ENCODE assay signal across 15 mouse cellular contexts in the genomic region with DNA sequence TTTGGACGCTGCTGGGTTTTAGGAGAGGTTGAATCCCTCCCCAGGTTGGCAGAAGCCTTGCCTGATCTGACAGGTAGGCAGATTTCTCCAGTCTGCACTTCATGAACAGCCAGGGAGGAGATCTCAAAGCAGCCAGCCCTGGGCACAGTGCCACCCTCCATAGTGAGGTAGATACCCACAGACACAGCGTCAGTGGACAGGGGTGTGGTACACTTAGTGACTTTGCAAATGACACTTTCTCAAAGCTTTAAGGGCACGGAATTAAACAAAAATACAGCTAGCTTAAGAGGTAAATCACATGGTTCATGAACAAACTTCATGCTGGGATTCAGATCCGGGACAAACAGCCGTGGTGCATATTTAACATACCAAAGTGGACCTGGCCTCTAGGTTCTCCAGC. TPM values are rescaled to one million over a fixed set of nuclear protein-coding genes. Genes with fewer than 3 reads are reported as not detected.
DNase-seq lines count a peak whose midpoint lies in the region; ATAC-seq and TF ChIP-seq lines count a peak whose summit lies in the region.
"Had no signal": no experiment of that assay in that cellular context is flagged by ENCODE, and none has a peak within 500 bp of the region (broad histone marks: within the 10 kb centered on the region; RNA-seq: fewer than 3 reads in every experiment).

No protein-coding gene starts in this region.

- H3K27ac ChIP-seq in kidney, adult 2 months (ENCODE audit: insufficient read depth, low read depth, low read length) = 0 out of 2 replicates have a peak overlapping the region, but pooled peaks have one; percentile 40
- H3K27ac ChIP-seq in lung, postnatal 0 days (ENCODE audit: low read length) = peak overlapping the region; percentile 58
- peak overlapping the region; percentile 80 for H3K27ac ChIP-seq in olfactory bulb, adult 2 months (ENCODE audit: insufficient read depth, low read depth, low read length)
- H3K27ac ChIP-seq: limb, embryonic 10.5 days; midbrain, embryonic 10.5 days had no signal

- no peak for TF ChIP-seq POLR2A in kidney, adult 2 months (IDR thresholded peaks at IDR 0.05; ENCODE audit: low read depth, low read length)
- TF ChIP-seq POLR2A in olfactory bulb, adult 2 months (IDR thresholded peaks at IDR 0.05; ENCODE audit: insufficient read depth, low read depth, low read length) = no peak

- H3K36me3 ChIP-seq in kidney, adult 2 months (ENCODE audit: control insufficient read depth, insufficient read depth, low read length) = no peaks in the 10 kb centered on the region
- H3K36me3 ChIP-seq in lung, postnatal 0 days (ENCODE audit: insufficient read depth, low read length) = no peaks in the 10 kb centered on the region
- H3K36me3 ChIP-seq: limb, embryonic 10.5 days; midbrain, embryonic 10.5 days had no signal

- peaks cover 78% of the 10 kb centered on the region for H3K4me1 ChIP-seq in kidney, adult 2 months (ENCODE audit: control insufficient read depth, insufficient read depth, low read length)
- H3K4me1 ChIP-seq in lung, postnatal 0 days (ENCODE audit: insufficient read depth, low read depth, low read length) = peaks cover 41% of the 10 kb centered on the region; the same call in 1 of the 2 replicates
- H3K4me1 ChIP-seq in olfactory bulb, adult 2 months (ENCODE audit: control insufficient read depth, insufficient read depth, low read length) = peaks cover 42% of the 10 kb centered on the region

- H3K4me3 ChIP-seq in kidney, adult 2 months (ENCODE audit: insufficient read depth, low read depth, low read length) = no peak overlapping the region
- H3K4me3 ChIP-seq in lung, postnatal 0 days (ENCODE audit: low read depth, low read length) = no peak overlapping the region
- H3K4me3 ChIP-seq in olfactory bulb, adult 2 months (ENCODE audit: insufficient read depth, low read depth, low read length) = no peak overlapping the region
- H3K4me3 ChIP-seq: limb, embryonic 10.5 days; midbrain, embryonic 10.5 days had no signal

- no peak overlapping the region for H3K9ac ChIP-seq in lung, postnatal 0 days (replicated peaks; ENCODE audit: low read depth)

- TF ChIP-seq EP300 in lung, postnatal 0 days (IDR thresholded peaks at IDR 0.05) = no peak

- no peaks in the 10 kb centered on the region for H3K9me3 ChIP-seq in lung, postnatal 0 days (ENCODE audit: low read length)
- H3K9me3 ChIP-seq: limb, embryonic 10.5 days; midbrain, embryonic 10.5 days had no signal

- peak; percentile 27 to 44 for DNase-seq in cerebellum, postnatal 10 days
- no peak for DNase-seq in cerebellum, postnatal 36 days
- peak; percentile 65 for DNase-seq in kidney, adult 2 months
- DNase-seq in kidney, adult 9 months = no peak
- peak; percentile 57 for DNase-seq in lung, postnatal 0 days (ENCODE audit: low spot score)
- DNase-seq in lung, postnatal 25 days (ENCODE audit: low spot score) = no peak
- no peak for DNase-seq in layer of hippocampus, adult 8-10 months (ENCODE audit: low spot score in 2 of 2)
- DNase-seq: gastrocnemius, postnatal 10 days; kidney, postnatal 14 days had no signal

- peak; percentile 63 for ATAC-seq in lung, postnatal 0 days
- ATAC-seq: activated CD4-positive, CD25-positive, alpha-beta regulatory T cell, adult 4 months; forebrain, embryonic 16.5 days had no signal

- no peak for TF ChIP-seq CTCF in kidney, adult 2 months (conservative IDR thresholded peaks at IDR 0.05; ENCODE audit: insufficient read depth, insufficient read length, low read depth, low read length)
- TF ChIP-seq CTCF in lung, postnatal 0 days (IDR thresholded peaks at IDR 0.05) = no peak
- TF ChIP-seq CTCF in olfactory bulb, adult 2 months (IDR thresholded peaks at IDR 0.05; ENCODE audit: insufficient read depth, low read depth, low read length) = no peak

- no peak overlapping the region for H3K4me2 ChIP-seq in lung, postnatal 0 days (replicated peaks; ENCODE audit: low read depth, low read length)

- H3K27me3 ChIP-seq in kidney, adult 2 months (replicated peaks; ENCODE audit: control insufficient read depth, insufficient read depth, low read length) = no peaks in the 10 kb centered on the region
- H3K27me3 ChIP-seq in lung, postnatal 0 days (replicated peaks; ENCODE audit: insufficient read depth, low read length) = no peaks in the 10 kb centered on the region
- H3K27me3 ChIP-seq: CH12.LX had no signal

- 32% methylated on average over 5 of the region's 5 CpGs for WGBS in kidney, adult 2 months
- 35% methylated on average over 5 of the region's 5 CpGs for WGBS in lung, postnatal 0 days
- WGBS in olfactory bulb, adult 2 months = 59% methylated on average over 5 of the region's 5 CpGs

RNA-seq across cellular contexts. Expression of a gene that starts 15.8 kb away (rescaled TPM):
- 116 and 126 TPM in 2 replicates for polyA plus RNA-seq in kidney, adult 2 months (2012; rRNA removed)
- 46.7 and 51.7 TPM in 2 replicates for polyA plus RNA-seq in lung, postnatal 0 days (2015; fragmentation: Nextera tagmentation; extraction: Ambion mirVana)
- 149 TPM in 1 of 2 replicates, not detected in the other for polyA plus RNA-seq in olfactory bulb, adult 2 months (2012; ENCODE audit: insufficient read depth, insufficient read length, low replicate concordance, missing spikeins)
- total RNA-seq in layer of hippocampus, adult 8-10 months (2022) = 100 to 1,000 TPM in 3 of 4 experiments, 10 to 100 TPM in 1; 95.2 to 112 (median 106) TPM

Comparison
In these comparisons a context has a peak if more than half of its experiments do, and no peak if none do; other contexts are left out.
1. DNase-seq: peak in cerebellum, postnatal 10 days (2 of 2), kidney, adult 2 months (single experiment) and lung, postnatal 0 days (single experiment); none in cerebellum, postnatal 36 days (0 of 2), kidney, adult 9 months (single experiment), lung, postnatal 25 days (single experiment) and layer of hippocampus, adult 8-10 months (0 of 2).
2. Peak in every context shown above with its lines, with median percentiles within 50 percentile points of each other: H3K27ac ChIP-seq.